Mouse (Mus musculus): ENCODE results near the gene 4930467E23Rik. TPM values are rescaled to one million over a fixed set of nuclear protein-coding genes. Genes with fewer than 3 reads are reported as not detected.
"Not testable (repeated sequence)": the region's sequence is repeated elsewhere in the genome, so short reads cannot be mapped to it uniquely, and the experiment has no call there.

4930467E23Rik gene
- polyA plus RNA-seq, 1 experiment from 2014 or later = not detected

GRCm38 (mm10) chr8:19709488-19709887 lies 19.9 kb upstream of the 4930467E23Rik start:
- DNase-seq (ENCODE audit: low spot score) = not testable (repeated sequence)

- not testable (repeated sequence) for DNase-seq (ENCODE audit: low spot score)
These were observed 18.1 kb upstream of the 4930467E23Rik start for GRCm38 (mm10) chr8:19711171-19711860.

DNA sequence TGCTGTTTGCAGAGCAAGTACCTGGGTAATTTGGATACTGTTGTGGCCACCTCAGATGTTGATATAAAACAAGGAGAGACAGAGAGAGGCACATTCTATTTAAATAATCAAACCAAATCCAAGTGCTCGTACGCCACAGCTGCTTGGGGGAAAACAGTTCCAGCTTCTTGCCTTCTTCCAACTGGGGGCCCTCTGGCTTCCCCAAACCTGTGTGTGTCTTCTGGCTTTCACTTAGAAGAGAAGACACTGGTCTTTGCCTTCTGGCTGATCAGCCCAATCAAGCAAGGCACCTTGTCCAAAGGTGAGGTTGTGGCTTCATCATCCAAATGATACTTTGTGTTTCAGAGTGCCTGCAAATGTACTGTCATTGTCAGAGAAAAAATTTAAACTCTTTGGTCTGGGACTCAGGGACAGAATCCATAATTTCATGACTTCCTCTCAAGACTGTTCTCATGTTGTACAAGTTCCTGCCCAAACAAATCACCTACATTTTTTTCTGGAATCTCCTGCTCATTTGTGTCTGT lies 17.1 kb upstream of the 4930467E23Rik start:
- not testable (repeated sequence) for DNase-seq (ENCODE audit: low spot score)

GRCm38 (mm10) chr8:19712816-19713215 lies 16.6 kb upstream of the 4930467E23Rik start:
- DNase-seq (ENCODE audit: low spot score) = not testable (repeated sequence)

GRCm38 (mm10) chr8:19713232-19713834 lies 16.0 kb upstream of the 4930467E23Rik start:
- not testable (repeated sequence) for DNase-seq (ENCODE audit: low spot score)

DNA sequence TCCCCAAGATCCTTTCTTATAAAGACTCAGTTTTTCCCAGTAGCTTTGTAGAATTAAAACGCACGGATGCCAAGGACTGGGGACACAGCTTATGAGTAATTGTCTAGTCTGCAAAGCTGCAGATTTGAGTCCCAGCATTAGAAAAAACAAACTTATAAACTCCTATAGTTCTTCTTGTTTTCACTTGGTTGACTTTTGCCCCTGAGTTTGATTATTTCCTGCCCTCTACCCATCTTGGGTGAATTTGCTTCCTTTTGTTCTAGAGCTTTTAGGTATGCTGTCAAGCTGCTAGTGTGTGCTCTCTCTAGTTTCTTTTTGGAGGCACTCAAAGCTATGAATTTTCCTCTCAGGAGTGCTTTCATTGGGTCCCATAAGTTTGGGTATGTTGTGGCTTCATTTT lies 14.9 kb upstream of the 4930467E23Rik start:
- DNase-seq (ENCODE audit: low spot score) = not testable (repeated sequence)

DNA sequence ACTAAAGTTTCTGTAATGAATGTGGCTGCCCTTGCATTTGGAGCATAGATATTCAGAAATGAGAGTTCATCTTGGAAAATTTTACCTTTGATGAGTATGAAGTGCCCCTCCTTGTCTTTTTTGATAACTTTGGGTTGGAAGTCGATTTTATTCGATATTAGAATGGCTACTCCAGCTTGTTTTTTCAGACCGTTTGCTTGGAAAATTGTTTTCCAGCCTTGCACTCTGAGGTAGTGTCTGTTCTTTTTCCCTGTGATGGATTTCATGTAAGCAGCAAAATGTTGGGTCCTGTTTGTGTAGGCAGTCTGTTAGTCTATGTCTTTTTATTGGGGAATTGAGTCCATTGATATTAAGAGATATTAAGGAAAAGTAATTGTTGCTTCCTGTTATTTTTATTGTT lies 14.1 kb upstream of the 4930467E23Rik start:
- not testable (repeated sequence) for DNase-seq (ENCODE audit: low spot score)

- not testable (repeated sequence) for DNase-seq (ENCODE audit: low spot score)
These were observed 11.5 kb upstream of the 4930467E23Rik start for GRCm38 (mm10) chr8:19717851-19718250.

GRCm38 (mm10) chr8:19719513-19719912 lies 9.9 kb upstream of the 4930467E23Rik start:
- not testable (repeated sequence) for DNase-seq (ENCODE audit: low spot score)

DNA sequence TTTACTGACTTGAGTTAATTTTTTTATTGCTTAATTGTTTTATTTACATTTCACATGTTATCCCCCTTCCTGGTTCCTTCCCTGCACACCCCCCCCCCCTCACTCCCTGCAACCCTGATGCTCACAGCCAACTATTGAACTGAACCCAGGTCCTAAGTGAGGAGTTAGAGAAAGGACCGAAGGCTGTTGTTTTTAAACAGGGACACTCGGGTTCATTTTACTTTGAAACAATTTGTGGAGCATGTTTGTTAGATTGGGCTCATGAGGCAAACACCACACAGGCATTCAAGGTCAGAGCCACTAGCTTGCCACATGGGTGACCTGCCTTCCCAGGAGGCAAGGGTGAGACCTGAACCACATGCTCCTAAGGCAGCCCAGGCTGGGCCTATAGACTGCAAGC lies 4.5 kb upstream of the 4930467E23Rik start:
- not testable (repeated sequence) for DNase-seq (ENCODE audit: low spot score)

DNA sequence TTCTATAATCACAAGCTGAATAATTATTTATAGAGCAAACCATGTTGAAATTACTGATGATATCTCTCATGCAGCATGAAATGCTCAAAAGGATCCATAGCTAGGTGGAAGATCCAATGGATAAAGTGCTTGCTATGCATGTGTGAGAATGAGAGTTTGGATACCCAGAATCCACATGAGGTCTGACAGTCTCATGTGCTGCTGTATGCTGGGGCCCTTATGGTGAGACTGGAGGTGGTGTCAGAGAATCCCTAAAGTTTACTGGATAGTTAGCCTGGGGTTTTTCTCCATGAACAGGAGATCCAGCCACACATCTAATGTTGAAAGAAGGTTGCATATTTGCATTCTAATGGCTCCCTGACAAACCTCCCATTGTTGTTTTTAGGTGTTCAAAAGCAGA lies 22.4 kb downstream of the 4930467E23Rik start:
- DNase-seq (ENCODE audit: low spot score) = not testable (repeated sequence)

- not testable (repeated sequence) for DNase-seq (ENCODE audit: low spot score)
These were observed 24.8 kb downstream of the 4930467E23Rik start for GRCm38 (mm10) chr8:19754178-19754577.

GRCm38 (mm10) chr8:19754961-19755360 lies 25.6 kb downstream of the 4930467E23Rik start:
- DNase-seq (ENCODE audit: low spot score) = not testable (repeated sequence)

DNA sequence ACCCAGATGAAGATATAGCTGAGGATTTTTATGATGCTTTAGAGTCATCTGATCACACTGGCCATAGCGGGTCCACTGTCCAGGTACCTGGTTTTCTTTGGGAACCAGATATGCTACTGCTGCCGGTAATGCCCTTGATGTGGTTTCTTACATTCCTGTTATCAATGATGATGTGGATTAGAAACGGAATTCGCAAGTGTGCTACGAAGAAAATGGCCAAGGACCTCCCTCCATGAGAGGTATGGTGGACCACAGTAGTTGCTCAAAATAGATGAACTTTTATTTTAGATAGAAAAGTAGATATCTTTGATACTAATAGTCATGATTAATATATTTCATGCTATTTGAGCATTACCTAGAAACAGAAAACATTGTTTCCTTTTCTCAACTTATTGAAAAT lies 32.3 kb downstream of the 4930467E23Rik start:
- DNase-seq (ENCODE audit: low spot score) = not testable (repeated sequence)

GRCm38 (mm10) chr8:19762860-19763592 lies 33.6 kb downstream of the 4930467E23Rik start:
- not testable (repeated sequence) for DNase-seq (ENCODE audit: low spot score)

- DNase-seq (ENCODE audit: low spot score) = not testable (repeated sequence)
These were observed 36.2 kb downstream of the 4930467E23Rik start for GRCm38 (mm10) chr8:19765531-19765930.

DNA sequence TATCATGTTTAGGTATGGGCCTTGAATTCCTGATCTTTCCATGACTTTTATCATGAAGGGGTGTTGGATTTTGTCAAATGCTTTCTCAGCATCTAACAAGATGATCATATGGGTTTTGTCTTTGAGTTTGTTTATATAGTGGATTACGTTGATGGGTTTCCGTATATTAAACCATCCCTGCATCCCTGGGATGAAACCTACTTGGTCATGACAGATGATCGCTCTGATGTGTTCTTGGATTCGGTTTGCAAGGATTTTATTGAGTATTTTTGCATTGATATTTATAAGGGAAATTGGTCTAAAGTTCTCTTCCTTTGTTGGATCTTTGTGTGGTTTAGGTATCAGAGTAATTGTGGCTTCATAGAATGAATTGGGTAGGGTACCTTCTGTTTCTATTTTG lies 44.1 kb downstream of the 4930467E23Rik start:
- not testable (repeated sequence) for DNase-seq (ENCODE audit: low spot score)

DNA sequence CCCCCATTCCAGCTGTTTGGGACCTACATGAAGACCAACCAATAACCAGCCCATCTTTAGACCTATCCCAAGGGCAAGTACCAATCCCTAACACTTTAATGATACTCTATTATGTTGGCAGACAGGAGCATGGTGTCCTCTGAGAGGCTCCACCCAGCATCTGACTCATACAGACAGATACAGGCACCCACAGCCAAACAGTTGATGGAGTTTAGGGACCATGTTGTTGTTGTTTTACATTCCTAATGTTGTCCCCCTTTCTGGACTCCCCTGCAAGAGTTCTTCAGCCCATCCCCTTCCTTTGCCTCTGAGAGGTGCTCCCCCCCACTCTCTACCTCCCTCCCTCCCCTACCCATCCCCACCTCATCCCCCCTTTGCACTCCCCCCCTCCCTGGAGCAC lies 46.9 kb downstream of the 4930467E23Rik start:
- DNase-seq (ENCODE audit: low spot score) = not testable (repeated sequence)

DNA sequence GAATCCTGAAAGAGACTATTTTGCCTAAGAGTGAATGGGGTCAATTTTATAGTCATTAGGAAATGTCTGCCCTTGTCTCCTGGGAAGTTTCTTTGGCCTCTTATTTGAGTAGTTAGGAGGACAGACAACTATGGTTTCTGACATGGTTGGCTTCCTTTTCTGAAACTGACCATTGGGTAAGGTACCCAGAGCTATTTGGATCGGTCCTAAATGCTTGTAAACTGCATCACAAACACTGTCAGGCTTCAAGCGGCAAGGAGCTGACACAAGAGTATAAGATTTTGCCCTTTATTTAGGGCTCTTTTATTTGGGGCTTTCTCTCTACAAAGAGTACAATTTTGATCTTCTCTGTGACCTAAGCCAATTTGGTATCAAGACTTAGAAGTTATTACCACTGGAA lies 48.1 kb downstream of the 4930467E23Rik start:
- DNase-seq (ENCODE audit: low spot score) = not testable (repeated sequence)

DNA sequence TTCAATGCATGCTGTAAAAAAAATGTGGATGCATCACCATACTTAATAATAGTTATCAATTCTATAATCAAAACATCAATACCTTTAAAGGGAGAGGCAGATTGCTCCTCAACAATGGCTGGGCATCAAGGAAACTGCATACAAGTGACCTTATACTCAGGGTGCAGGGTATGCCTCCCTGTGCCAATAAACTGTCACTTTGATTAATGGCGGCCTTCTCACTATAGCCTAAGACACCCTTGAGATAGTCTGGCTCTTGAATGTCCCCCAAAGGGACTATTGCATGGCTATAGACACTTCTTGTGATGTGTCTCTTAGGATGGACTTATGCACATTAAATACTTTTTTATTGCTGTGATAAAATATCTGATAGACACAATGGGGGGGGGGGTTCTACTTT lies 48.8 kb downstream of the 4930467E23Rik start:
- DNase-seq (ENCODE audit: low spot score) = not testable (repeated sequence)

DNA sequence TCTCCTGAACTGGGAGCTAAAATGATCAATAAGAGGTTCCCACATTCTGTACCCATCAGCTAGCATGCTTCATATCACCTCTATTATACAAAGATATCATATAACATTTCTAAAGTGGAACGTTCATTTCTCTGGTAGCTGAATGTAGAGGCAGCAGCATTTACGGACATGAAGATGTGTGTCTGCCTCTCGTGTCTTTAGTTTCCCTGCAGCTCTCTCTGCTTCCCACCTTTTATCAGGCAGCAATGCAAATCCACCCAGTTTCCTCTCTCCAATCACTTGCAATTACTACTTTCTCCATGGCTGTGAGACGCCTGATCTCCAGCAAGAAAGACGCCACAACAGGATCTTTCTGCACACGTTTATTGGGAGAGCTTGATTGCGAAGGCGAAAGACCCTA lies 49.5 kb downstream of the 4930467E23Rik start:
- DNase-seq (ENCODE audit: low spot score) = not testable (repeated sequence)

GRCm38 (mm10) chr8:19780212-19780611 lies 50.8 kb downstream of the 4930467E23Rik start:
- not testable (repeated sequence) for DNase-seq (ENCODE audit: low spot score)
